ENCODE assay signal across 10 mouse cellular contexts in genomic region chr12:32661782-32662413, GRCm38 (mm10).
A peak's percentile ranks its signal among the peaks of the same experiment; 100 is the strongest.
DNase-seq lines count a peak whose midpoint lies in the region; ATAC-seq and TF ChIP-seq lines count a peak whose summit lies in the region.
"Had no signal": no experiment of that assay in that cellular context is flagged by ENCODE, and none has a peak within 500 bp of the region (broad histone marks: within the 10 kb centered on the region; RNA-seq: fewer than 3 reads in every experiment).

No protein-coding gene starts in this region.

- H3K9me3 ChIP-seq in liver, embryonic 12.5 days (replicated peaks): no peaks in the 10 kb centered on the region
- no peaks in the 10 kb centered on the region for H3K9me3 ChIP-seq in intestine, postnatal 0 days (ENCODE audit: control insufficient read depth)
- H3K9me3 ChIP-seq: lung, embryonic 15.5 days had no signal

- H3K27me3 ChIP-seq in liver, adult 2 months (ENCODE audit: control insufficient read depth, insufficient read depth, low read length): no peaks in the 10 kb centered on the region
- no peaks in the 10 kb centered on the region for H3K27me3 ChIP-seq in liver, embryonic 12.5 days (replicated peaks)
- H3K27me3 ChIP-seq in intestine, postnatal 0 days (replicated peaks; ENCODE audit: control insufficient read depth, insufficient read depth, low read length): no peaks in the 10 kb centered on the region
- H3K27me3 ChIP-seq: lung, embryonic 15.5 days had no signal

- no peaks in the 10 kb centered on the region for H3K36me3 ChIP-seq in liver, adult 2 months (ENCODE audit: control insufficient read depth, insufficient read depth, low read length)
- H3K36me3 ChIP-seq in liver, embryonic 12.5 days: no peaks in the 10 kb centered on the region
- no peaks in the 10 kb centered on the region for H3K36me3 ChIP-seq in intestine, postnatal 0 days (ENCODE audit: control insufficient read depth, insufficient read depth)
- H3K36me3 ChIP-seq: lung, embryonic 15.5 days had no signal

- peak; percentile 17 for DNase-seq in liver, adult 2 months (ENCODE audit: extremely low read depth, low read depth, low spot score)
- DNase-seq in adrenal gland, adult 2 months: peak; percentile 74
- peak; percentile 38 for DNase-seq in kidney, postnatal 14 days
- DNase-seq: thymus, adult 2 months had no signal

- H3K4me1 ChIP-seq in liver, adult 2 months (ENCODE audit: control insufficient read depth, insufficient read depth, low read length): no peaks in the 10 kb centered on the region
- H3K4me1 ChIP-seq in liver, embryonic 12.5 days: no peaks in the 10 kb centered on the region
- H3K4me1 ChIP-seq in brown adipose tissue, adult 24 weeks (ENCODE audit: control insufficient read depth, insufficient read depth, insufficient read length, low read length): 0 out of 2 replicates have a peak, but pooled peaks cover 2% of the 10 kb centered on the region
- H3K4me1 ChIP-seq in intestine, postnatal 0 days (replicated peaks; ENCODE audit: control insufficient read depth, insufficient read depth, low read length): no peaks in the 10 kb centered on the region
- H3K4me1 ChIP-seq: lung, embryonic 15.5 days had no signal

- no peak for TF ChIP-seq POLR2A in liver, adult 2 months (IDR thresholded peaks at IDR 0.05; ENCODE audit: extremely low read depth, insufficient read depth, low read length)

- no peak for ATAC-seq in liver, embryonic 12.5 days
- ATAC-seq in CD4-positive, CD25-positive, alpha-beta regulatory T cell, adult 4 months: no peak
- no peak for ATAC-seq in intestine, postnatal 0 days

- no peak overlapping the region for H3K4me2 ChIP-seq in liver, embryonic 12.5 days
- no peak overlapping the region for H3K4me2 ChIP-seq in intestine, postnatal 0 days (replicated peaks; ENCODE audit: low read depth)
- H3K4me2 ChIP-seq: lung, embryonic 15.5 days had no signal

- H3K27ac ChIP-seq in liver, adult 2 months (replicated peaks; ENCODE audit: insufficient read depth, low read depth, low read length): no peak overlapping the region
- no peak overlapping the region for H3K27ac ChIP-seq in liver, embryonic 12.5 days
- H3K27ac ChIP-seq in brown adipose tissue, adult 24 weeks (replicated peaks; ENCODE audit: low read depth, low read length): peak overlapping the region; percentile 65
- no peak overlapping the region for H3K27ac ChIP-seq in intestine, postnatal 0 days (ENCODE audit: low read depth, low read length)
- H3K27ac ChIP-seq: kidney, postnatal 0 days; lung, embryonic 15.5 days had no signal

- no peak overlapping the region for H3K9ac ChIP-seq in liver, adult 2 months (ENCODE audit: low read depth, low read length)
- H3K9ac ChIP-seq in liver, embryonic 12.5 days: no peak overlapping the region
- H3K9ac ChIP-seq in intestine, postnatal 0 days (ENCODE audit: low read depth, low read length): no peak overlapping the region
- H3K9ac ChIP-seq: lung, embryonic 15.5 days had no signal

- no peaks in the 10 kb centered on the region for H3K79me2 ChIP-seq in liver, adult 2 months (ENCODE audit: control insufficient read depth, insufficient read depth, low read length)

- no peak overlapping the region for H3K4me3 ChIP-seq in liver, adult 2 months (ENCODE audit: insufficient read depth, low read depth, low read length)
- no peak overlapping the region for H3K4me3 ChIP-seq in liver, embryonic 12.5 days
- H3K4me3 ChIP-seq in brown adipose tissue, adult 24 weeks (ENCODE audit: insufficient read depth, low read depth, low read length): no peak overlapping the region
- H3K4me3 ChIP-seq in intestine, postnatal 0 days (ENCODE audit: low read depth, low read length): no peak overlapping the region
- H3K4me3 ChIP-seq: lung, embryonic 15.5 days had no signal

- TF ChIP-seq CTCF in liver, adult 2 months (IDR thresholded peaks at IDR 0.05; ENCODE audit: low read depth, low read length): no peak
- no peak for TF ChIP-seq CTCF in intestine, postnatal 0 days (IDR thresholded peaks at IDR 0.05; ENCODE audit: low read depth)

- WGBS in liver, adult 2 months: 82% methylated on average over 8 of the region's 8 CpGs
- WGBS in liver, embryonic 12.5 days (ENCODE audit: insufficient replicate concordance): 58% methylated on average over 8 of the region's 8 CpGs
- WGBS in intestine, postnatal 0 days: 86% methylated on average over 8 of the region's 8 CpGs

Comparison
In these comparisons a context has a peak if more than half of its experiments do, and no peak if none do; other contexts are left out.
1. DNase-seq: peak in every context shown above with its lines; median percentile 74 in adrenal gland, adult 2 months; 38 in kidney, postnatal 14 days; 17 in liver, adult 2 months.